Mouse (Mus musculus): ENCODE results near the gene Ttc7. TPM values are rescaled to one million over a fixed set of nuclear protein-coding genes. Genes with fewer than 3 reads are reported as not detected.

Ttc7 gene
- polyA plus RNA-seq, 1 experiment = 31.2 TPM

- TF ChIP-seq GATA1 (IDR thresholded peaks at IDR 0.05; ENCODE audit: low read length) = no peak
Measured at GRCm38 (mm10) chr17:87323215-87323614, 40.5 kb downstream of the Ttc7 start.

- TF ChIP-seq GATA1 (IDR thresholded peaks at IDR 0.05; ENCODE audit: low read length) = no peak
Measured at GRCm38 (mm10) chr17:87325501-87325900, 42.8 kb downstream of the Ttc7 start.

- TF ChIP-seq GATA1 (IDR thresholded peaks at IDR 0.05; ENCODE audit: low read length) = no peak
Measured at GRCm38 (mm10) chr17:87326987-87327386, 44.3 kb downstream of the Ttc7 start.

GRCm38 (mm10) chr17:87327645-87328044, 45.0 kb downstream of the Ttc7 start:
- TF ChIP-seq GATA1 (IDR thresholded peaks at IDR 0.05; ENCODE audit: low read length) = no peak

- no peak for TF ChIP-seq GATA1 (IDR thresholded peaks at IDR 0.05; ENCODE audit: low read length)
Measured at GRCm38 (mm10) chr17:87328177-87328768, 45.6 kb downstream of the Ttc7 start.

- no peak for TF ChIP-seq GATA1 (IDR thresholded peaks at IDR 0.05; ENCODE audit: low read length)
Measured at GRCm38 (mm10) chr17:87329144-87329700, 46.5 kb downstream of the Ttc7 start.

GRCm38 (mm10) chr17:87330250-87330920, 47.7 kb downstream of the Ttc7 start:
- TF ChIP-seq GATA1 (IDR thresholded peaks at IDR 0.05; ENCODE audit: low read length) = no peak

- TF ChIP-seq GATA1 (IDR thresholded peaks at IDR 0.05; ENCODE audit: low read length) = no peak
Measured at GRCm38 (mm10) chr17:87330921-87331291, 48.2 kb downstream of the Ttc7 start.

GRCm38 (mm10) chr17:87331336-87332141, 48.9 kb downstream of the Ttc7 start:
- TF ChIP-seq GATA1 (IDR thresholded peaks at IDR 0.05; ENCODE audit: low read length) = no peak

- no peak for TF ChIP-seq GATA1 (IDR thresholded peaks at IDR 0.05; ENCODE audit: low read length)
Measured at GRCm38 (mm10) chr17:87332142-87332815, 49.6 kb downstream of the Ttc7 start.

GRCm38 (mm10) chr17:87332887-87333286, 50.2 kb downstream of the Ttc7 start:
- TF ChIP-seq GATA1 (IDR thresholded peaks at IDR 0.05; ENCODE audit: low read length) = no peak

- no peak for TF ChIP-seq GATA1 (IDR thresholded peaks at IDR 0.05; ENCODE audit: low read length)
Measured at GRCm38 (mm10) chr17:87334162-87334561, 51.5 kb downstream of the Ttc7 start.

GRCm38 (mm10) chr17:87335152-87335551, 52.5 kb downstream of the Ttc7 start:
- no peak for TF ChIP-seq GATA1 (IDR thresholded peaks at IDR 0.05; ENCODE audit: low read length)

GRCm38 (mm10) chr17:87335727-87336126, 53.0 kb downstream of the Ttc7 start:
- TF ChIP-seq GATA1 (IDR thresholded peaks at IDR 0.05; ENCODE audit: low read length) = no peak

- no peak for TF ChIP-seq GATA1 (IDR thresholded peaks at IDR 0.05; ENCODE audit: low read length)
Measured at GRCm38 (mm10) chr17:87336910-87337309, 54.2 kb downstream of the Ttc7 start.

- TF ChIP-seq GATA1 (IDR thresholded peaks at IDR 0.05; ENCODE audit: low read length) = no peak
Measured at GRCm38 (mm10) chr17:87337683-87338082, 55.0 kb downstream of the Ttc7 start.

Data from G1E-ER4 (cell line).